Mouse (Mus musculus): Measurements from ENCODE around the gene 3110040N11Rik.

Gene 3110040N11Rik

DNA sequence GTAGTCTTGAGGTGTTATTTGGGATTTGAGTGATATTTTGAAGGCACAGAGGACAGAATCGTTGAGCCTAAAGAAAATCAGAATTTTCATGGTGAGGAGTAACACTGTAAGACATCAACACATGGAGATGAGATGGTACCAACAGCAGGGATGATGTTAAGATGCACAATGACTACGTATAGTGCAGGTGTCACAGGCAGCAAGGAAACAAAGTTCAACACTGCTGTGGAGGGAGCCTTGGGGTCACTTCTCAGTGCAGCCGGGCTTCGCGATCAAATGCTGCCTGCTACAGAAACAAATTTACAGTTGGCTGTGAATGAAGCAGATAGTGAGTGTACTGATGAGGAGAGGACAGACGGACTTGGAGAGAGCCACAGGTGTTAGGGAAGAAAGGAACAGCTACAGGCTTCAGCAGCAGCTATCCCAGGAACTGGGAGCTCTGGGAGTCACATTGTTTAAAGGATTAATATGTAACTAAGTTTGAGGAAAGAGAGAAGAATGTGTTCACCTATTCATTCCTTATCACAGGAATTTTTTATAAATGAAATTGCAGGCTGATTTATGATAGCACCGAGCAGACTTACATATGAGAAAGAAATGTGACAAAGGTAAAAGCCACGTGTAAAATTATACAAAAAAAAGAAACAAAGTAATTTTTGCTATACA lies 50.4 kb downstream of the 3110040N11Rik start:
- DNase-seq (ENCODE audit: low spot score): no peak

DNA sequence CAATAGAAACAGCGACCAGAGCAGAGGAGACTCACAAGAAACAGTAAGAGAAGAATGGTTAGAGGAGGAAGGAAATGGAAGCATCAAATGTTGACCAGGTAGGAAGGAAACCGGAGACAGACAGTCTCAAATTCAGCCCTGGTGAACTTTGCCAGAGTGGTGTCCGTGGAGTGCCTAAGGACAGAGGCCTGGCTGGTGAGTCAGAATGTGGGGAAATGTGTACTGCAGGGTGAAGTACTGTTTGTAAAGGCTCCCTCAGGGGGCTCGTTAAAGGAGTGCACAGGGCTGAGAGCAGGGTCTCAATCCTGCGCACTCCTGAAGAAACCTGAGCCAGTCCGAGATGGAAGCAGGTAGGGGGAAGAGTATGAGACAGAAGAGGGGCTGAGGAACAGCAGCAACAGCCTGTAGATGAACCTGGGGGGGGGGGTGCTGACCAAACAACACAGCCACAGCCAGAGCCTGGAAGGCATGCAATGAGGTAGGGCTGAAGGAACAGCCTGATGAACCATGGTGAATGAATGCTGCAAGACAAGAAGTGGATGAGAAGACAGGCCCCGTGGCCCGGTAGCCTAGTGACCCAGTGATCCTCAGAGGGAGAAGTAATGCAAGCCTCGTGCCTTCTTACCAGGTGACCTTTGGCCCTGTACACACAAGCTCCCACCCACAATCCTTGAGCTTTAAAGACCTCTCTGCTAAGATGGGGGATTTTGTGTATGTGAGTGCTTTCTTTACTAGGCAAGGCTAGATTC lies 53.8 kb downstream of the 3110040N11Rik start:
- DNase-seq (ENCODE audit: low spot score): no peak

DNA sequence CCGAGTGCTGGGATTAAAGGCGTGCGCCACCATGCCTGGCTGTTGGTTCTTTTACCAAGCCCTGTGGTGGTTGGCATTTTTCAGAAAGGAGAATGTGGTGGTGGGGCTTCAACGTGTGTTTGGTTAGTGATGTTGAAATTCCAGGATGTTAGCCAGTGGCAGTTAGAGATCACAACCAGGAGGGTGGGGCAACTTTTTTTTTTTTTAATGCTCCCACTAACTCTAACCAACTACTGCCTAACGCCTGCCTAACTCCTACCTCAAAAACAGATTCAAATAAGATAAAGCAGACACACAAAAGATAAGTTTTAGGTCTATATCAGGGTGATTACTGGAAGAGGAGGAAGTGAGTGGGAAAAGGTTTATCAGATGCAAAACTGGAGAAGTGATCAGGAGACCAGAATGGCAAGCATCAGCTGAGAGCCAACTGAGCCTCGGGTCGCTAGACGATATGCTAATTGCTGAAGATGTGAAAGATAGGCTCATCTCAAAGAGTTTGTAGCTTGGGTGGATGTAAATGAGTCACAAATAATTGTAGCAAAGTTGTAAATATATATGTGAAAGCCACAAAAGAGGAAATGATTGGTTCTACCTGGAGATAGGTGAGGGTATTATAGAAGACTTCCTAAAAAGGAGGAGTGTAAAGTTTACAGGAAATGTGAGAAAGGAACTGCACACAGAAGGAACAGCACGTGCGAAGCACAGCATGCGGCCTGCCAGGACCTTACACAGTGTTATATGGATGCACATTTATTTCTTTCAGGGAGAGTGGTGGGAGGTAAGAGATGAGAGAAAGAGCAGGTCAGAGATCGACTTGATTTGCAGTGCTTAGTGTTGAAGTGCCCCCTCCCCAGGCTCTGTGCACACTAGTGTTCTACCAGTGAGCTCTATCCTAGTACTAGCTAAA lies 56.8 kb downstream of the 3110040N11Rik start:
- no peak for DNase-seq (ENCODE audit: low spot score)
